Mouse (Mus musculus): ENCODE measurements around the gene 4930568D16Rik. TPM values are rescaled to one million over a fixed set of nuclear protein-coding genes. Genes with fewer than 3 reads are reported as not detected.

The 4930568D16Rik gene
- total RNA-seq, 1 experiment from 2014 or later, result not detected

- DNase-seq, result peak; percentile 24
These were observed 24.9 kb downstream of the 4930568D16Rik start for GRCm38 (mm10) chr2:35342605-35343004.

- peak; percentile 75 for DNase-seq
These were observed 28.8 kb downstream of the 4930568D16Rik start for GRCm38 (mm10) chr2:35338707-35339106.

DNA sequence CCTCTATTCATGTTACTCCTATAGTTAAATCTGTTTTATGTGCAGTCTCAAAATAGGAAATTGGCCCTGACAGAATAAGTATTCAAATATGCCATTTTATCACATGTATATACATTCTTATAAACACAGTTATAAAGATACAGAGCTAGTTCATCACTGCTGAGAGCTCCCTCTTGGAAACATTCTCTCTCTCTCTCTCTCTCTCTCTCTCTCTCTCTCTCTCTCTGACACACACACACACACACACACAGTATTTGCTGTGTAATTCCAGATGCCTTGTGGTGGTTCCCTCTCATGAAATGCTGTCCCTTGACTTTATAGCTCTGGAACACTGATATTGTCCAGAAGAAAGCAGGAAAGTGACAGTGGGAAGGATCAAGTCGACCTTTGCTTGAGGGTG lies 29.5 kb downstream of the 4930568D16Rik start:
- DNase-seq, result no peak

GRCm38 (mm10) chr2:35337419-35337818 lies 30.1 kb downstream of the 4930568D16Rik start:
- no peak for DNase-seq

GRCm38 (mm10) chr2:35336388-35337280 lies 30.9 kb downstream of the 4930568D16Rik start, which contains the start of gene Stom:
TSS of gene Stom (minus strand) at chr2:35336976.
- peak; percentile 100 for DNase-seq

DNA sequence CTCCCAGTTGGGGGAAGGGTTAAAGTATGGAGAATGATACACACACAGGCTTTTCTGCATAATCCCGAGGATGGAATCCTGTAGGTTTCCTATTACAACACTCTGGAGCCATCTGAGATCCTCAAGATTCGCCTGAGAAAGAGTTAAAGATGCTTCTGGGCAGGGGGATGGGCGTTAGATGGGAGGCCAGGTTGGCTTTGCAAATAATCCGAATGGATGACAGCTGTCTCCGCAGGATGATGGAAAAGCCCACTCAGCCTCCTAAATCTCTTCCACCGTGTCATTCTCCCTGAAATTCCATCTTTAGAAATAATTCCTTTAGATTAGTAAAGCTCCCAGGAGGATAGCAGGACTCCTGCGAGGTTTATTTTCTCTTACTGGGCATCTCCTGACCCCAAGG lies 31.9 kb downstream of the 4930568D16Rik start:
- DNase-seq, result no peak

GRCm38 (mm10) chr2:35333670-35334069 lies 33.9 kb downstream of the 4930568D16Rik start:
- DNase-seq, result no peak

- no peak for DNase-seq
These were observed 36.3 kb downstream of the 4930568D16Rik start for GRCm38 (mm10) chr2:35331205-35331604.

- DNase-seq, result no peak
These were observed 38.5 kb downstream of the 4930568D16Rik start for GRCm38 (mm10) chr2:35329061-35329460.

GRCm38 (mm10) chr2:35328064-35328792 lies 39.3 kb downstream of the 4930568D16Rik start:
- DNase-seq, result no peak

DNA sequence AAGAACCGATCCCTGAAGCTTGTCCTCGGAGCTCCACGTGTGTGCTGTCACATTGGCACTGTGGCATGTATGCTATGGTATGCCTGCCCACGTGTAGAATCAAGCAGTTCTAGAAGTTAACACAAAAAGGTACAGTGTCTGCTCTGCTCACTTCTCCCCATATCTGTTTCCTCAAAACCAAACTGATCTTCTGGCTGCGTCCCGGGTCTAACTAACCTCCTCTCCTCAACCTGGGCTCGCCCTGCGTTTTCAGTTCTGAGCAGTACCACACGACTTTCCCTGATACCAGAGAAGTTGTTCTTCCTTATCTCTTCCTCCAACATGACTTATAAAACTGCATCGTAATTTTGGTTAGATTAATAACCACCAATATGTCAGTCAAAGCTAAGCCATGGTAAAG lies 39.9 kb downstream of the 4930568D16Rik start:
- DNase-seq, result no peak

DNA sequence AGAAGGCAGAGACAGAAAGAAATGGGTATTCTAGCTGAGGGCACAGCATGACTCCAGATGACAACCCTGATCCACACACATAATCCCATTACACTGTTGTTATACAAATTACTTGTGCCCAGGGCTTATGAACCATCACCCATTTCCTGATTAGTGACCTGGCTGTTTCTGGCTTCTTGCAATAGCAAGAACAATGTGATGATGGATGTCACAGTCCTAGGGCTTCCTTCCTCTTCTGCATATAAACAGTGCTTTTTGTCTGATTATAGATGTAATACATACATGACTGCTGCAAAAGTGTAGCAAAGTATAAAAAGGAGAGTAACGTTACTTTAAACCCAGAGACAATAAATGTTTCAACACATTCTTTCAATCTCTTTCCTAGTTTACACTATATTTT lies 40.6 kb downstream of the 4930568D16Rik start:
- no peak for DNase-seq

DNA sequence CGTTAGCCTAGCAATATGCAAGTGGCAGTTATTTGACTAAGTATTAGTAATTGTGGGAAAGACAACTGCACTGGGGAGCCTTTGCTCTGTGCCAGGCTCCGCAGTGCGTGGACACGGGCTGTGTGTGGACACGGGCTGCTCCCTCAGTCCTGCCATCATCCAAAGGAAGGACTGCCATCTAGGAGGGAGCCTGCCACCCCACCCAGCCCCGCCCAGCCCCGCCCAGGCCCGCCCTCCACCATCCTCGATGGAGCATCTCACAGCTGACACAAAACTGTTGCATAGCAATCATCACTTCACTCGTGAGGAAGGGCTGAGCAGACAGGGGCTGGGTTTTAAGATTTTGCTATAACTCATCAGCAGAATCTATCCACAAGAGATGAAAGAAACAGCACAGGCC lies 41.6 kb downstream of the 4930568D16Rik start:
- no peak for DNase-seq

DNA sequence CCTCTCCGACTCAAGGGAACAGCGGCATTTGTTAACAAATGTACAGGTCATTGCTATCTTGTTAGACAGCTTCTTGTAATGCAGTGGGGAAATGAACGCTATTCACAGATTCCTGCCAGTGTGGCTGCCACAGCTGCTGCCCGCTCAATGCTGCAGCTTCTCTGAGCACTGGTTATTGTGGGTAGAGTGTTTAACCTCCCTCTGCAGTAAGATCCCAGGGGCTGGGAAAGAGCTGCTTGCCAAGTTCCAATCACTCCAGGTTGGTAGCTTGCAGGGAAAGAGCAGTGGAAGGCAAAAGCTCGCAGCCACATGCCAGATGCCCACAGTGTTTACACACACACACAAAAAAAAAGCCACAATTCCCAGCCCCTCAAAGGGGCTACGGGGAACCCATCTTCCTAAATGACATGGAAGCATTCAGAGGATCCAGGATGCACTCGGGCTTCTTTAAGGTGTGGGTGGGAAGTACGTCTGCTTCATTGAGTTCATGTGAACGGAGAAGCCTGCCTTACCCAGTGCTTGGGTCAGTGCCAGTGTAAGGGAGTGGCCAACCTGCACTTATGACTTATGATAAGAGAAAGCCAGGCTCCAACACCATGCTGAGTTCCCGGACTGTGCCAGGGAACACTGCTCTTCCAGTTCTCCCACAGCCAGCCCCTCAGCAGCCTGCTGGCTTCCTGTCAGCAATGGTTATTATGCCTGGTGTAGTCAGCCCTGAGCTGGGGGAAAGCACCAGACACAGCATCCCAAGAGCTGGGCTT lies 44.9 kb downstream of the 4930568D16Rik start:
- peak; percentile 57 for DNase-seq

DNA sequence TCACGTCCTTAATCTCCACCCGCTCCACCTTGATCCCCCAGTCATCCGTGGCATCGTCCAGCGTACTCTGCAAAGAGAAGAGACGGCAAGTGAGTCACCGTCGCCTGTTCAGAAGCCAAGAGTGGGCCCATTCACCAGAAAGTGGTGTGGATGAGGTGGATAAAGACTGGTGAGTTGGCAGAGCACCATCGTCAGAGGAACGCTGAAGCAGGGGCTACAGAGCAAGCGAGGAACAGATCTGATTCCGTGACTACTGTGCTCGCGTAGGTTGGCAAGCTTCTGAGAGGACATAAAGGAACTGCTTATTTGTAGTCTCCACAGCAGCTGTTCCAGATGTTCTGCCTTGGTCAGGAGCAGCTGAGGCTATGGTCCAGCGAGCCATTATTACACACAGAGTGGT lies 47.1 kb downstream of the 4930568D16Rik start:
- DNase-seq, result no peak

GRCm38 (mm10) chr2:35318405-35318804 lies 49.1 kb downstream of the 4930568D16Rik start:
- DNase-seq, result no peak

DNA sequence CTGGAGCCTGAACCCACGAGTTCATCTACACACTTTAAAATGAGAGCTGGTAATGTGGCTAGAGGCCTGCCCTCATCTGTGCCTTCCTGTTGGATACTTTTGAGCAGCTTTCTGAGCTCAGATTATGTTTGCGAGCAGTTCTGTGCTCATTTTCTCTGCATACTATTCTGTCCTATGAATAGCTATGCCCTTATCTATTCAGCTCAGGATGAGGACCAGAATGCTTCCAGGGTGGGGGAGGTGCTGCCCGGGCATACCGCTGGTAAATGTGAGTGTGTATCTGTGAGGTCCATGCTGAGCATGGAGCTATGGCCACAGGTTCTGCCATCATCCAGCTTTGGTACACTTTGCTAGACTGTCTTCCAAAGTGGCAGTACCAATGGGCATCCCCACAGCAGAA lies 49.9 kb downstream of the 4930568D16Rik start:
- DNase-seq, result no peak

GRCm38 (mm10) chr2:35314300-35314699 lies 53.2 kb downstream of the 4930568D16Rik start:
- DNase-seq, result no peak

GRCm38 (mm10) chr2:35309906-35310493 lies 57.5 kb downstream of the 4930568D16Rik start:
- no peak for DNase-seq

DNA sequence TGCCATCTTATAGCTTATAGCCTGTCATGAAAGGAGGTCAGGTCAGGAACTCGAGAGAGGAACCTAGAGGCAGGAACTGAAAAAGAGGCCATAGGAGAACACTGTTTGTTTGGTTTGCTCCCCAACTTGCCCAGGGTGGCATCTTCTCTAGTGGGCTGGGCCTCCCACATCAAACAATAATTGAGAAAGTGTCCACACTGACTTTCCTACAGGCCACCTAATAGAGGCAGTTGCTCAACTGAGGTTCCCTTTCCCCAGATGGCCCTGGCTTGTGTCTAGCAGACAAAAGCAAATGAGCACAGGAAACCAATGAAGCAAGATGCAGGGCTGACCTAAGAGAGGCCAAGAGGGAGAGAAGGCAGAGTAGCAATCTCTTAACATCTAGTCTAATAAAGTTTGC lies 59.4 kb downstream of the 4930568D16Rik start:
- DNase-seq, result no peak

Data from adrenal gland, postnatal 14 days (tissue).